Mouse (Mus musculus) embryo, embryonic 11.5 days (tissue): ENCODE data around the gene Taf10.

Experiments used
- DNase-seq: peaks from one replicate; pipeline ENCODE4 v3.0.0-alpha.2; 2012; ENCODE audit warnings: low read depth, low spot score

The Taf10 gene

GRCm38 (mm10) chr7:105726144-105726979 lies 17.8 kb downstream of the Taf10 start:
- DNase-seq, result peak; percentile 49

DNA sequence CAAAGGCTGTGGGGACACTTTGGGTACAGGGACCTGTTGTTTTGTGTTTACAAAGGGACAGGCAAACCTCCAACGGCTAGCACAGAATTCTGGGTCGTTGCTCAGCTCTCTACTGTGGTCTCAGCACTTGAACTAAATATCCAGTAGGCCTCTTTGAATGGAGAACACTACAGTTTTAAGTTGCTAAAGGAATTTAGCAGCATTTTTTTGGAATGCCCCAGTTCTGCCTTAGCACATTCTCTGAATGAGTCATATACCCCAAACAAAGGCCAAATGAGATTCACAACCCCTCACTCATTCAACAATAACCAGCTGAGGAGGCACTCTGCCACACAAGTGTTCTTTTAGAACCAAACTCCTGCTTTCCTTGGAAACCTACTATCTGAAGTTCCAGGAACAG lies 22.2 kb downstream of the Taf10 start:
- no peak for DNase-seq

DNA sequence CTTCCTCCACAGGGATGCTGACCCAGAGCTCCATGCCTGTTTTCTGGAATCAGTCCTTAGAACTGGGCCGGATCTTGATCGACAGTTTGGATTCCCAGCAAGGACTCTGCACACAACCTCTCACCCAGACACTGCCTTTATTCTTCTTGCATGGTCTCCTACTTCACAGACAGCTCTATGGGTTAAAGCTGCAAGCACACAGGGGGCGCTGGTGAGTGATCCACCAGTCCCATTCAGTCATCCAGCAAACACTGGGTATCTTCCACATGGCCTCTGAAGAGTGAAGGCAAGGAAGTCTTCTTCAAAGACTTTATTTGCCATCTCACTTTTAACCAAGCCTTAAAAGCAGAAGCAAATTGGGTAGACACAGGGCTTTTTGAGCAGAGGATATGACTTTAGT lies 28.8 kb downstream of the Taf10 start:
- no peak for DNase-seq

DNA sequence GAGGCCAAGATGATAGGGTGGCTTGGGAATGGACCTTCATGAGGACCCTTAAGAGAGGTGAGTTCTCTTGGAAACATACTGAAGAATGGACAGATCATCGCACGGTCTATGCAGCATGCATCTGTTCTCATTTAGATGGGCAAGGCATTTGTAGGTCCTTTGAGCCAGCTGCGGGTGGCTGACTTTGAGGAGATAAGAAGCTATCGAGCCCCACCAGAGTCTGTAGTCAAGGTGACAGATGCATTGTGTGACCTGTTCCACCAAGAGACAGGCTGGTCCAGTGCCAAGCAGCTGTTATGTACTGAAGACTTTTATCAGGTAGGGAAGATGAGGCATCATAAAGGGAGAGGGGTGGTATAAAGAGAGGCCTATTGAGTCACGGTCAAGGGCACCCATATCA lies 35.4 kb downstream of the Taf10 start:
- no peak for DNase-seq

- no peak for DNase-seq
These were observed 40.3 kb downstream of the Taf10 start for GRCm38 (mm10) chr7:105703816-105704215.

DNA sequence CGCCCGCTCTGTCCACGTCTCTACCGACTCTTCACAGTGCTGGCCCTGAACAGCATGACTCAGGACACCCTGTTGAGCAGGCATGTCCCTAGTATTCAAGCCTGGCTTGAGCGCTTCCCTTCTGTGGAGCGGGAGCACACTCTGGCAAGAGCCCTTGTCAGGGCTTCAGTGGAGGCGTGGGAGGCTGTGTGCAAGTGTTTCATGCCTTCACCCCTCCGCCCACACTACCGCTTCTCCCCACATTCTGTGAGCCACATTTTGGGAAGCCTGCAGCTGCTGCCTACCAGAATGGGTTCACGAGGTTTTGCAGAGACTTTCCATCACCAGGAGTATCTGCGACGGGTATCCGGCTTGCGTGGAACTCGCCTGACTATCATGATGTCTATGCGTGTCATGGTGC lies 41.0 kb downstream of the Taf10 start:
- no peak for DNase-seq

GRCm38 (mm10) chr7:105690875-105691274 lies 53.3 kb downstream of the Taf10 start:
- no peak for DNase-seq
